Mouse (Mus musculus) retina, adult 2 months (tissue): Measurements from ENCODE around the gene Aldh16a1.
"Not testable (repeated sequence)": the region's sequence is repeated elsewhere in the genome, so short reads cannot be mapped to it uniquely, and the experiment has no call there.

Experiments
- DNase-seq: peaks from one replicate; pipeline ENCODE4 v3.0.0-alpha.2; 2012; ENCODE audit warnings: low read depth, low spot score

Aldh16a1 gene

DNA sequence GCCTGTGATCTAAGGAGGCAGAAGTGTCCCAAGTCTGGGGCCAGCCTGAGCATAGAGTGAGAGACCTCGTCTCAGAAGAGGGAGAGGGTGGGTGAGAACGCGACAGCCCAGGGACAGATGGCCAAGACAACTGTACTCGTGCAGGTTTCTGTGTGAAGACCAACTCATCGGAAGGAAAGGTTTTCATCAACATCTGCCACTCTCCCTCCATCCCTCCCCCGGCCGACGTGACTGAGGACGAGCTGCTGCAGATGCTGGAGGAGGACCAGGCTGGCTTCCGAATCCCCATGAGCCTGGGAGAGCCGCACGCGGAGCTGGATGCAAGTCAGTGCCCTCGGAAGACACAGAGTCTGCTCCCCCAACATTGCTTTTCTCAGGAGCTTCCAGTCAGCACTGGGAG lies 3.1 kb upstream of the Aldh16a1 start:
- DNase-seq: no peak

- DNase-seq: no peak
These were observed 1.8 kb upstream of the Aldh16a1 start for GRCm38 (mm10) chr7:45156206-45156605.

DNA sequence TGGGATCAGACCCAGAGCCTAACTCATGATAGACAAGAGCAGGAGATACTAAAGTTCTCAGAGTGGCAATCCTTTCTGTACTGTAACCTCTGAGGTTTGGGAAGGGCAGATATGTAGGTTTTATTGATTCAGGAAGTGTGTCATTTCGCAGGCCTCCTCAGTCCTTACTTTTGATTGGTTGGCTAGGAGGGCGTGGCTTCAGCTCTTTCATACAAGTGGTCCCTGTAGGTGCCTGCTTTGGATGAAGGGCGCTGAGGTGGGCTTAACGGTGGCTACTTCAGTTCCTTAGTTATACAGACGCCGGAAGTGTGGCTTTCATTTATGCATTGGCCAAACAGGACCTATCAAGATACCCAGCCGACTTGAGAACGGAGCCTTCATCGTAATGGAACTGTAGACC lies 1.2 kb upstream of the Aldh16a1 start:
- DNase-seq: no peak

DNA sequence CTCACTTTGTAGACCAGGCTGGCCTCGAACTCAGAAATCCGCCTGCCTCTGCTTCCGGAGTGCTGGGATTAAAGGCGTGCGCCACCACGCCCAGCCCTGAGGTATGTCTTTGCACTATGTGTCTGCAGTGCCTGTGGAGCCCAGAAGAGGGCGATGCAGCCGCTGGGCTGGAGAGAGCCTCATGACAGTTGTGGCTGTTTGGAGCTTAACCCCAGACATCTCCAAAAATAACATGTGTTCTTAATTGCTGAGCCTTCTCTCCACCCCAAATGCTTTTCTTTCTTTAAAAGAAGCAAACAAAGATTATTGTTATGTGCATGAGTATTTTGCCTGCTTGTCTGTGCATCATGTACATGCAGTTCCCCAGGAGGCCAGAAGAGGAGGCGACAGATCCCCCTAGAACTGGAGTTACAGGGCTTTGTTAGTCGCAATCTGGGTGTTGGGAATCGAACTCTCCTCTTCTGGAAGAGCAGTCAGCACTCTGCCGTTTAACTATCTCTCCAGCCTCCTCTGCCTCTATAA lies 670 bp upstream of the Aldh16a1 start:
- no peak for DNase-seq

- no peak for DNase-seq
These were observed 798 bp downstream of the Aldh16a1 start for GRCm38 (mm10) chr7:45153586-45153985.

GRCm38 (mm10) chr7:45153052-45153451 lies 1.3 kb downstream of the Aldh16a1 start:
- DNase-seq: not testable (repeated sequence)

GRCm38 (mm10) chr7:45151303-45151702 lies 3.1 kb downstream of the Aldh16a1 start:
- no peak for DNase-seq

- DNase-seq: no peak
These were observed 4.1 kb downstream of the Aldh16a1 start for GRCm38 (mm10) chr7:45150321-45150720.

GRCm38 (mm10) chr7:45149545-45149944 lies 4.8 kb downstream of the Aldh16a1 start:
- DNase-seq: no peak

DNA sequence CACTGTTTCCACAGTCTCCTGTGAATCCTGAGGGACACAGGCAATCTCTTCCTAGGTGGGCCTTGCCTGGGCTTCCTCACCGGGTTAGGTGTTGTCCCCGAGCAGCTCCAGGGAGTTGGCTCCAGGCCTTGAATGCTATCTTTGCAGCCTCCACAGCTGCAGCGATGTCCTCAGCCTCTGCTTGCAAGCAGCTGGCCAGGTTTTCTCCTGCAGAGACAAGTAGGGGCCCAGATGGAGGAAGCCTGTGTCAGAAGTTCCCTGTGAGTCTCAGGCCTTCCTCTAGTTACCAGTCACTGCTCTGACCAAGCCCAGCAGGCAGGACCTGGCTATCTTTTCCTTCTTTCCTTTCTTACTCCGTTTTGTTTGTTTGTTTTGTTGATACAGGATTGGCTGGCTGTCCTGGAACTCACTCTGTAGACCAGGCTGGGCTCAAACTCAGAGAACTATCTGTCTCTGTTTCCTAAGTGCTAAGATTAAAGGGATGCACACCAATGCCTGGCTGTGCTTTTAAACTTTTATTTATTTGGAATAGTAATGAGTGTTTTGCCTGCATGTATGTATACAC lies 5.8 kb downstream of the Aldh16a1 start:
- no peak for DNase-seq

- DNase-seq: no peak
These were observed 6.5 kb downstream of the Aldh16a1 start for GRCm38 (mm10) chr7:45147899-45148298.

GRCm38 (mm10) chr7:45147267-45147666 lies 7.1 kb downstream of the Aldh16a1 start:
- no peak for DNase-seq

DNA sequence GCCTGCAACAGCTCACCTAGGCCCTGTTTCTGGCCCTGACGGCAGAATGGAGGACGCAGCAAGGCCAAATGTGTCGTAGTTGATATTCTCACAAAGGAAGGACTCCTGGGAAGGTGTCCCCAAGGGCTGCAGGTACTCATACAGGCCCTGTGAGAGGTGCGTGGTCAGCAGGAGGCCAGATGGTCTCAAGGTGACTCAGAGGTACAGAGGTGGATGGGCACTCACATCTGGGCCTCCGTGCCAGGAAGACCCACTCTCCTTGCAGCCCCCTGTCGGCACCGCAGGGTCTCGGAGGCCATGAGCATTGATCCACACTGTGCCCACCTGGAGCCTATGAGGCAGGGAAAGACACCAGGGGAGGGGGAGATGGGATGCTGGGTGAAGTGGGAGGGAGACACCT lies 8.9 kb downstream of the Aldh16a1 start:
- DNase-seq: no peak

DNA sequence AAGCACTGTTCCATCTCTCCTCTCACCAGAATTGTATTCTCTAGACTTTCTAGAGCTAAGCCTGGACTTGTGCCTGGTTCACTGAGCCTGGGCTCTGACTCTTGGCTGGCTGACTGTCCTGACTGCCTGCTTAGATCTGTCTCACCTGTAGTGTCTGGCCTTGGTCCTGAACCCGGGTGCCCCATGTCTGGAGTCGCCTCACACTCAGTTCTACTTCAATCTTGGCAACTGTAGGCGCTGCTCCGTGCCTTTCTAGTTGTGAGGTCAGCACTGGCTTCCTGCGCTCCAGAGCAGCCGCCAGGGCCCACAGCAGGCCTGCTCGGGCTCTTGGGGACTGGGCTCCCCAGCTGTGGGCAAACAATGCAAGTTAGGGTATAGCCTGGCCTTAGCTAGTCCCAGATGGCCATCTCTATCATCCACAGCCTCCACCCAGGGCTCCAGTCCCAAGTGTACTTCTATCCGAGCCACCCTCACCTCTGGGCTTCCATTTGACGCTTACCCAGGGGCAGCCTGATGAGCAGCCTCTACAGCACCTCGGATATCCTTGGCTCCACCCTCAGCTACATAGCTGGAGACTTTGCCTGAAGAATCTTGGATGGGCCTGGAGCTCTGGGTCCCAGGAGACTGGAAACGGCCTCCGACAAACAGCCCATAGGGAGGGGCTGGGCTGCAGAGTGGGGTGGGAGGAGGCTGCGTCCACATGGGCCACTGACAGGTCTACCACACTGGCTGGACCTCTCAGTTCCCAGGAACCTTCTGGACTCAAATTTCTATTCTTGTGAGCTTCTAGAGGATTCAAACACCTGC lies 9.8 kb downstream of the Aldh16a1 start:
- DNase-seq: no peak

- no peak for DNase-seq
These were observed 12.5 kb downstream of the Aldh16a1 start for GRCm38 (mm10) chr7:45141914-45142313.

- no peak for DNase-seq
These were observed 13.1 kb downstream of the Aldh16a1 start for GRCm38 (mm10) chr7:45141319-45141718.

DNA sequence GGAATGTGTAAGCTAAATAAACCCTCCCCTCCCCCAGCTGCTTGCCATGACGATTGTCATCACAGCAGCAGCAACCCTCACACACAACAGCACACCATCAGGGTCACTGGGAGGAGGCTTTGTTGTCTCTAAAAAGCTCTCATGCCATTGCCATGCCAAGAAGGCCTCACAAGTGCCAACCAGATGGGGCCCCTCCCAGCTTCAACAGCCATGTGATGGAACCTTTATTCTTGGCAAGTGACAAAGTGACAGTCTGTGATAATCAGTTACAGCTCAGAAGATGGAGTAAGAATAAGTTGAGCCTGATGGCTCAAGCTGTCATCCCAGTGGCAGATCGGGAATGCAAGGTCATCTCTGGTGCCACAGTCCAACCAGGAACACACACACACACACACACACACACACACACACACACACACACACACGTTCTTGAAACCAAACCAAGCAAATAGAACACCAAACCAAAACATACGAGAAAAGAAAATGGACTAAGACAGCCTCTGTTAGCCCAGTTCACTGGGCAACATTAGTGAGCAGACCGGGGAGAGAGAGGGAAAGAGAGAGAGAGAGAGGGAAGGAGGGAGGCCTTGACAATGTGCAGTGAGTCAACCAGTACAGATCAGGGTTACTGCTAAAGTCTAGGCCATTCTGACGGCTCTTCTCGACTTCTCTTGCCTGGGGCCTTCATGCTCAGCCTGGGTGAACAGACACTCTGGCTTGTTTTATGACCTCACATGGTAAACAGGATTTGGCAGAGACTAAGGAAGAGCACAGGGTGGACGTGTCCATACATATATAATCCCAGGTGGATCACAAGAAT lies 14.3 kb downstream of the Aldh16a1 start:
- no peak for DNase-seq

GRCm38 (mm10) chr7:45138403-45138802 lies 16.0 kb downstream of the Aldh16a1 start:
- DNase-seq: no peak

- no peak for DNase-seq
These were observed 17.0 kb downstream of the Aldh16a1 start for GRCm38 (mm10) chr7:45137171-45138006.

DNA sequence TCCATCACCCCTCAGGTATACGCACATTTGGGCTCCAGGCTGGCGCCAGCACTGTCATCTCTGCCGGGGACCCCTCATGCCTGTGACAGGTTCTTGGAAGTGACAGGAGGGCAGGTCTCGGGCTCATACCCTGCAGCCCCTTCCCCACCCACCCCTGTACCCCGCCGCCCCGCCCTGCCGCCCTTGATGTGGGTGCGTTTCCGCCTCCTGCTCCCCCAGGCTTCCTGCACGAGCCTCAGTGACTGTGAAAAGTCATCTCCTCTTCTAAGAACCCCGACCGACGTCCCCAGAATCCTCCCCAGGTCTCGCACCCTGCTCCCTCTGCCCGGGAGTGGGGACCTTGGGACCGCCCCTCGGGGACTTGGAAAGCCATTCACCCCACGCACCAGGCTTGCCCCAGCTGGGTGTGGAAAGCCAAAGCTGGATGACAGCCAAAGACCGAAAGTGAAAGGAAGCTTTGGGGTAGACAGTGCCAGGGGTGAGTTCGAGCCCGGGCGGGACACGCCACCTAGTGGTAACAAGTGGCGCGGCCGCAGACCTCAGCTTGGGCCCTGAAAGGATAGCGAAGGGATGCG lies 18.3 kb downstream of the Aldh16a1 start, which contains the start of the genes Gm45713 and Flt3l:
Gene Gm45713 (minus strand): TSS at position 239 of the 575 bp plus-strand sequence.
Gene Flt3l (minus strand): TSS at position 440 of the 575 bp plus-strand sequence.
- DNase-seq: peak; percentile 50

DNA sequence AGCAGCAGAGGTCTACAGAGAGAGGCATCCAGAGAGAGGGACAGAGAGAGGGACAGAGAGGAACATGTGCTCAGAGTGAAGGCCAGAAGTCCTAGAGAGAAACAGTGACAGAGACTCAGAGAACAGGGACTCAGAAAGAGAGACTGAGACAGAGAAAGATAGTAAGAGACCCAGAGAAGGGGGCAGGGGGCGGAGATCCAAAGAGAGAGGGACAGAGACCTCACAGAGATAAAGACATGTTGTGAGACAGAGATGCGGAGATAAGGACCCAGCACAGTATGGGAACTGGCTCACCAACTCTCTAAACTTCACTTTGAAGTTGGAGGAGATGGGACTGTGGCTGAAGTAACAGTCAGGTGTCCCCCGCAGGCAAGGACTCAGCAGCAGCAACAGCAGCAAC lies 19.0 kb downstream of the Aldh16a1 start:
- DNase-seq: no peak
